Mouse (Mus musculus) small intestine, adult 2 months (tissue): ENCODE measurements around the gene Stk10.

Experiments
- CTCF ChIP-seq: fragments of 200-500 bp; IDR thresholded peaks from 2 replicates; pipeline ENCODE4 v1.5.1; 2012; ENCODE audit warnings: low read depth, mild to moderate bottlenecking, control low read depth, inconsistent platforms, low read length, moderate library complexity, mixed read lengths; ENCODE audit not compliant: insufficient replicate concordance, insufficient read length; ENCODE audit errors: extremely low read depth
- POLR2A ChIP-seq: fragments of 200-500 bp; IDR thresholded peaks from 2 replicates; pipeline ENCODE4 v1.6.1; 2012; ENCODE audit warnings: low read depth, mild to moderate bottlenecking, control low read depth, inconsistent platforms, low read length, moderate library complexity

DNA sequence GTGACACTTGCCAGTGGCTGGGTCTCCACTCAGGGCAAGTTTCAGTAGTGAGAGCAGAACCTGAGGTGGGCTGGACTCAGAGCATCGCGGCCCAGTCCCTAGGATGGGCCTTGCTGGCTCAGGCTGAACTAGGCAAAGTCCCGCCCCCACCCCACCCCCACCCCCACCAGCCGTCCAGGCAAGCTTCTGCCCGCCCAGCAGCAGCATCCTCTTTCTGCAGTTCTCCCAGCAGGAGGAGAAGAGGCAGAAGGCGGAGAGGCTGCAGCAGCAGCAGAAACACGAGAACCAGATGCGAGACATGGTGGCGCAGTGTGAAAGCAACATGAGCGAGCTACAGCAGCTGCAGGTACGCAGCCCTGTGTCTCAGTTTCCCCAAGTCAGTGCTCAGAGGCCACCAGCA lies 82.5 kb downstream of the Stk10 start:
- no peak for TF ChIP-seq POLR2A
- TF ChIP-seq CTCF: no peak
